Mouse (Mus musculus) cerebellum, adult 2 months (tissue): Measurements from ENCODE around the gene BC051019. TPM values are rescaled to one million over a fixed set of nuclear protein-coding genes. Genes with fewer than 3 reads are reported as not detected.

ENCODE experiments used
- DNase-seq, 2 experiments: peaks; one replicate each; pipeline ENCODE4 v3.0.0; 2021
- H3K27ac ChIP-seq: fragments of 200-500 bp; 2 replicates; pipeline ENCODE4 v1.5.1; 2012; ENCODE audit warnings: low read length, control low read depth, inconsistent platforms; ENCODE audit not compliant: insufficient read depth
- H3K27me3 ChIP-seq: fragments of 200-500 bp; 2 replicates; pipeline ENCODE4 v1.6.1; 2012; ENCODE audit warnings: inconsistent platforms, mild to moderate bottlenecking, low read length, moderate library complexity; ENCODE audit not compliant: control insufficient read depth, insufficient read depth
- H3K4me1 ChIP-seq: fragments of 200-500 bp; 2 replicates; pipeline ENCODE4 v1.6.1; 2011; ENCODE audit warnings: low read length; ENCODE audit not compliant: control insufficient read depth, insufficient read depth
- H3K4me3 ChIP-seq: fragments of 200-500 bp; replicated peaks from 2 replicates; pipeline ENCODE3; 2011; ENCODE audit warnings: mild to moderate bottlenecking, low read depth, low read length, control low read depth; ENCODE audit not compliant: insufficient read depth
- CTCF ChIP-seq: fragments of 200-500 bp; IDR thresholded peaks from 2 replicates; pipeline ENCODE4 v1.5.1; 2011; ENCODE audit warnings: low read depth, mild to moderate bottlenecking, control low read depth, low read length, moderate library complexity, borderline replicate concordance; ENCODE audit not compliant: insufficient read depth
- POLR2A ChIP-seq: fragments of 200-500 bp; IDR thresholded peaks from 2 replicates; pipeline ENCODE4 v1.6.1; 2011; ENCODE audit warnings: low read length, control low read depth, borderline replicate concordance; ENCODE audit not compliant: insufficient read depth
- WGBS: fragments of 180-500 bp; shearing (Covaris S2); methylation state at CpG from one replicate; pipeline ENCODE4 v1.1.7; 2018; 5-methylcytosine and 5-hydroxymethylcytosine counted together
- polyA plus RNA-seq: library from polyadenylated mRNA; depleted of rRNA; stranded (reverse); fragments of >200 nt; gene quantifications from 2 replicates; pipeline ENCODE4 v1.2.3, GENCODE M21; 2012

BC051019 gene
- polyA plus RNA-seq, 1 experiment, result 0.20 TPM

DNA sequence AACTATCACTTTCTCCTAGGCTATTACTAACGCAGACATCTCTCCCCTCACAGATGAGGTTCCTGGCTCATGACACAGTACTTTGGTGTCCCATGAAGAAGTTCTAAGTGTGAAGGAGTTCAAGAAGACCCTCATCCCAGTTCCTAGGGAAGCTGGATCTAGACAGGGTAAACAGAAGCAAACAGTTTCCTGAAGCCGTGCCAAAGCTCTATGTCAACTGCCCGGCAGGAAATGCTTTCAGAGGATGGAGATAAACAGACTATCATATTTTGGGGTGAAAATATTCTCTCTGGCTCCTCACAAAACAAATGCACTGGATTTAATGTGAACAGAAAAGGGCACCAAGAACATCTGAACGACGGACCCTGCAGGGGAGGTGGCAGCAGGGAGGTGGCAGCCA, 32.7 kb downstream of the BC051019 start:
- WGBS, result 63% methylated on average over 5 of the region's 5 CpGs
- DNase-seq, result no peak
- TF ChIP-seq POLR2A, result no peak

DNA sequence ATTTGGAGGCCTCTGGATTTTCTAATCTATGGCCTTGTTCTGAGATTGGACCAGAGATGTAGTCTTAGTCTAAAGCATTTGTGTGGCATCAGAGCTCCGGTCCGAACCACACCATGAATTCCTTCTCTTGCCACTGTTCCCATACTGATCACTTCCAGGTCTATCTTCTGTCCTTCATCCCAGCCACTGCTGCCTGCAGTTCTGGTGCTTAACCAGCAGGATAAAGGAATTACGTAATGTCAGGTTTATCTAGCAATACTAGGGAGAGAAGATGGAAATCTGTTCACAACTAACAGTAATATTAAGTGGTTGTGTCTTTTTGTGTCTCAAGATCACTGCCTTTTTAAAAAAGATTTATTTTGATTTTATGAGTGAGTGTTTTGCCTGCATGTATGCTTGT, 33.5 kb downstream of the BC051019 start:
- no peak for TF ChIP-seq POLR2A
- TF ChIP-seq CTCF, result no peak
- no peak overlapping the region for H3K4me3 ChIP-seq
- DNase-seq, result no peak
- H3K27ac ChIP-seq, result no peak overlapping the region
- H3K4me1 ChIP-seq, result no peaks in the 10 kb centered on the region
- no peaks in the 10 kb centered on the region for H3K27me3 ChIP-seq
- 91% methylated on average over 3 of the region's 3 CpGs for WGBS

More for the DNA sequence above, 32.7 kb downstream of the BC051019 start:
- H3K27ac ChIP-seq, result no peak overlapping the region
- H3K4me1 ChIP-seq, result no peaks in the 10 kb centered on the region
- no peak overlapping the region for H3K4me3 ChIP-seq
- no peaks in the 10 kb centered on the region for H3K27me3 ChIP-seq

DNA sequence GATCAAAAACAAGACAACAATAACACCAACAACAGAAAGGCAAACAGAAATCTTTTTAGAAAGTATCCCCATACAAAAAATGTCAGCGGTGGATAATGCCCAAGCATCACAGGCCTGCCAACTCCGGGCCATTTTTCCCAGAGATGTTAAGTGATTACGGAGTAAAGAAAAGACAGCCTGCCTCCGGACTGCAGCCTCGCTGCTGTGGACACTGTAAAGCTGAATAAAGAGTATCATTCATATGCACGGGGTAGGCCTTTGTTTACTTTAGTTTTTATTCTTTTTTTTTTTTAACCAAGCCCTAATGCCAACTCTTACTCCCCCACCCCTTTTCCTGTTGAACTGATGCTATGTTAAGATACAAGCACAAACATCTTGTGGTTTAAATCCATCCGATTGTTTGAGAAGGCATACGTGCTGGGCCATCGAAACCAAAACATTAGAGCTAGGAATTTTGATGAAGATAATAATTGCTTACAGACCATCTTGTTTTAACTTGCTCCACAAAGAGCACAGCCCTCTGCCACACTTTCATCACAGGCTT, 37.0 kb downstream of the BC051019 start:
- H3K4me3 ChIP-seq, result no peak overlapping the region
- TF ChIP-seq POLR2A, result no peak
- TF ChIP-seq CTCF, result no peak
- 64% methylated on average over 9 of the region's 9 CpGs for WGBS
- H3K27ac ChIP-seq, result no peak overlapping the region
- no peaks in the 10 kb centered on the region for H3K27me3 ChIP-seq
- DNase-seq, result no peak
- no peaks in the 10 kb centered on the region for H3K4me1 ChIP-seq

DNA sequence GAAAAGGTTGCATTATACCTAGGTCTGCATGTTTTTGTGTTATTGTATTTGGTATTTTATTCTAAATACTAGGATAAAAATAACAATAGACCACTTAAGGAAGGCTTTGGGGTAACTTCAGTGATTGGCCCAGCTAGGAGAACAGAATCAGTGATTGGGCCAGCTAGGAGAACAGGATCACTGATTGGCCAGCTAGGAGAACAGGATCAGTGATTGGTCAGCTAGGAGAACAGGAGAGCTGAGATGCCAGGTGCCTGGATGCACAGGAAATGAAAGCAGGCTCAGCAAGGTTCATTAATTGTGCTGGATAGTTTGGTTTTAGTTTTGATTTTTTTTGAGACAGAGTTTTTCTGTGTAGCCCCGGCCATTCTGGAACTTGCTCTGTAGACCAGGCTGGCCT, 42.8 kb downstream of the BC051019 start:
- Histone ChIP-seq H3K27me3 (no peaks in the 10 kb centered on the region), H3K4me1 (no peaks in the 10 kb centered on the region), H3K27ac (no peak overlapping the region), H3K4me3 (no peak overlapping the region)
- no peak for DNase-seq
- TF ChIP-seq POLR2A (no peak), CTCF (no peak)
- 95% methylated on average over 1 of the region's 1 CpGs for WGBS

DNA sequence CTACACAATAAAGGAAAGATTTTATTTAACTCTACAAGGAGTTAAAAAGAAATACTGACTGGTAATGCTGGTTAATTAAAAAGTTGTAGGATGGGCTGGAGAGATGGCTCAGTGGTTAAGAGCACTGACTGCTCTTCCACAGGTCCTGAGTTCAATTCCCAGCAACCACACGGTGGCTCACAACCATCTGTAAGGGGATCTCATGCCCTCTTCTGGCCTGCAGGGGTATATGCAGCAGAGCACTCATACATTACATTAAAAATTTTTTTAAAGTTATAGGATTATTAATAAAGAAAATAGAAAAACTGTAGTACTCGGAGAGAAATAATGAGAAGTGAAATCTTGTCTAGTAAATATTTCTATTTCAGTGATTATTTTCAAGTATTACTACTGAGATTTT, 43.4 kb downstream of the BC051019 start:
- DNase-seq, result no peak
- Histone ChIP-seq H3K4me3 (no peak overlapping the region), H3K27me3 (no peaks in the 10 kb centered on the region), H3K4me1 (no peaks in the 10 kb centered on the region), H3K27ac (no peak overlapping the region)
- no peak for TF ChIP-seq CTCF
- no peak for TF ChIP-seq POLR2A
- 93% methylated on average over 2 of the region's 2 CpGs for WGBS

DNA sequence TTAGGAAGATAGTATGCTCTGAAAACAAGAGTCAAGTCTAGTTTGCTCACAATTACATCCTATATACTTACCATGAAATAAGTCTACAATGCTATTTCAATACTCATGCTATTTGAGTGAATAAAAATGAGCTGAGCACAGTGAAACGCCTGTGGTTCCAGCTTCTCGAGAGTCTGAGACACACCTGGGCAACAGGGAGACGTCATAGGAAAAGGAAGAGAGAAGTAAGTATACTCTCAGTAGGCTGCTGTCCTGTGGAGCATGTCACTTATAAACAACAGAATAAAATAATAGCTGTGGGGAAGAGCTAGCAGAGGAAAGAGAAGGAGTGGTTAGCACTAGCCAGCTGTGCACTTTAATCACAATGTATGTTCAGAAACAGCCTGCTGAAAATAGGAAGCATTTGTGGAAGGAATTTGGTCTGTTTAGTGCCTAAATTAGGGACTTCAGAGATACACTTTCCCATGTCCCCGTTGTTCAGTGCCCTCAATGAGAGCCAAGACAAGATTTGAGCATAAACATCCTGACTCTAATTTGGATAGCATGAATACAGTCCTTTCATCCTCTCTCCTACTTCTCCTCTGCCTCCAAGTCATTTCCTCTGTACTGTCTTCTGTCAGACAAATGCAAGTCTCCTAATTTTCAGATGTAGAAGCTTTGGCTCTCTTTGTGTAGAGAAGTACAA, 48.6 kb downstream of the BC051019 start:
- DNase-seq, result no peak
- TF ChIP-seq CTCF (no peak), POLR2A (no peak)
- WGBS, result 76% methylated on average over 4 of the region's 4 CpGs
- H3K4me1 ChIP-seq, result no peaks in the 10 kb centered on the region
- no peak overlapping the region for H3K27ac ChIP-seq
- H3K27me3 ChIP-seq, result no peaks in the 10 kb centered on the region
- no peak overlapping the region for H3K4me3 ChIP-seq

DNA sequence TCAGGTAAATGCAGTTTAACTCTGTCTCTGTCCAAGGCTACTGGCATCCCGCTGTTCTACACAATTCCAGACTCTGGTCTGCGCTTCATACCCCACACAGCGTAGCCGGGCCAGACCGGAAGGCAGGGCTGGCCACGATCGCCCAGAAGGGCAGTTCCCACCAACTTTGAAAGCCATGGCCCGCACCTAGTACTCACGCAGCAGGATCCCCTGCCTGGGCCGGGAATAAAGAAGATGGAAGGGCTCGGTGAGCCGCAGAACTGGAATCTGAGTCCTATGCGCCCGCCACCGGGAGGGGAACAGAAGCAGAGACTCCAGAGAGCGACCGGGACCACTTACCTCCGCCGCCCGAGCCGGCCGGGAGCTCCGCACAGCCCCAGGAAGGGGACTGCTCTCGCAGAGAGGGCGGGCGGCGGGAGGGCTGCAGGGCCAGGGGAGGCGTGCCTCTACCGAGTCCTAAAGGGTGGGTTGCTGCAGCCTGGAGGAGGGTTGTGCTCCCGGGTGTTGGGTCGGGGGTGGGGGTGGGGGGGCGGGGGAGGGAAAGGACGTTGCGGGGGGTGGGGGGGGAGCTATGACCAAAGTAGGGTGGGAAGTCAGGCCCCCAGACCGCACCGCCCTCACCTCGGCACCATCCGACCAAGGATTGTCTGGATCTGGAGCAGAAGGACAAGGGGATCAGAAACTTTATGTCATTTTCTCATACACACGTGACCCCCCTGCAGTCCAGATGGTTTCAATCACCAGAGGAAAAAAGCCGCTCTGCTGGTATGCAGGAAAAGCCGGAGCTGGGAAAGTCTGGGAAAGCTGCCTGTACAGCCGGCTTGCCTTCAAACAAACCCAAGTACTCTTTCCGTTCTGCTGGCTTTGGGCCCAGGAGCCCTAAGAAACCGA, 51.8 kb downstream of the BC051019 start:
- TF ChIP-seq POLR2A, result no peak
- TF ChIP-seq CTCF, result no peak
- Histone ChIP-seq H3K27ac (peak overlapping the region; percentile 1; the same call in 1 of the 2 replicates), H3K27me3 (no peaks in the 10 kb centered on the region), H3K4me3 (peak overlapping the region; percentile 77), H3K4me1 (no peaks in the 10 kb centered on the region)
- peak; percentile 60 to 71 for DNase-seq
- WGBS, result under 1% methylated on average over 38 of the region's 44 CpGs
